Mouse (Mus musculus) liver, adult 2 months (tissue): ENCODE measurements around the gene Tpt1.

ENCODE experiments used
- CTCF ChIP-seq: fragments of 200-500 bp; IDR thresholded peaks from 2 replicates; pipeline ENCODE4 v1.5.1; 2011; ENCODE audit warnings: low read depth, low read length, control low read depth
- POLR2A ChIP-seq: fragments of 200-500 bp; IDR thresholded peaks from 2 replicates; pipeline ENCODE4 v1.6.1; 2011; ENCODE audit warnings: low read length, control low read depth; ENCODE audit not compliant: insufficient read depth; ENCODE audit errors: extremely low read depth

DNA sequence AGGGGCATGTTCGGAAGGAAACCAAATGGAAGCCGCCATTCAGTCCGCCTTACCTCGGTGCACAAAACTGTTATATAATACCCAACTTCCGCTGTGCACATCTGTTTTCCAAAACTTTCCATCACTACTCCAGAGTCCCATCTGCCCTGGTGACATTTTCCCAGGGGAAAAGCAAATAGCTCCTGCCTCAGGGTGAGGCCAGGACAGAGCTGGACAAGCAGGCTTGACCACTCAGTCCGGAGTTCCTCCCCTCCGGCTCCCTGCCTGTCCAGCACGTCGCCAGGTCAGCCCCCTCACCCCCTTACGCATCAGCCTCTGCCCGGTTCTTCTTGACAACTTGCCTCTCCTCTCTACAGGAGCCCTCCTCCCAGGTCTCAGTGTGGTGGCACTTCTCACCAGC, 16.7 kb upstream of the Tpt1 start:
- TF ChIP-seq POLR2A (no peak), CTCF (no peak)
